Mouse (Mus musculus) monocyte, adult 5-6 weeks (primary cell): ENCODE data around the gene Bicra. TPM values are rescaled to one million over a fixed set of nuclear protein-coding genes. Genes with fewer than 3 reads are reported as not detected.

Experiments
- ATAC-seq: fragments of 153-309, 156-312 bp; replicated peaks from 2 replicates; pipeline ENCODE4 v1.8.0; 2017; ENCODE audit warnings: mild to moderate bottlenecking; ENCODE audit not compliant: low TSS enrichment, insufficient number of reproducible peaks, severe bottlenecking, poor library complexity, low FRiP score
- total RNA-seq: library from RNA; stranded (forward); fragments of 200-1000, 200-491, 200-594 nt; gene quantifications from 3 replicates; pipeline ENCODE4 v1.2.3, GENCODE M21; 2017

The Bicra gene
- total RNA-seq, 1 experiment from 2014 or later: 2.2 TPM

GRCm38 (mm10) chr7:15991764-15992163 lies 56.0 kb downstream of the Bicra start:
- no peak for ATAC-seq

GRCm38 (mm10) chr7:15987661-15988356 lies 59.9 kb downstream of the Bicra start:
- ATAC-seq: no peak

- ATAC-seq: 0 out of 2 replicates have a peak, but pooled peaks have one; percentile 36
Measured at GRCm38 (mm10) chr7:15982729-15983407, 64.9 kb downstream of the Bicra start.

GRCm38 (mm10) chr7:15981538-15981937 lies 66.2 kb downstream of the Bicra start:
- no peak for ATAC-seq

GRCm38 (mm10) chr7:15980246-15980645 lies 67.5 kb downstream of the Bicra start:
- no peak for ATAC-seq

- ATAC-seq: peak; percentile 56; the same call in 1 of the 2 replicates
Measured at GRCm38 (mm10) chr7:15975904-15976303, 71.8 kb downstream of the Bicra start.

- ATAC-seq: no peak
Measured at GRCm38 (mm10) chr7:15975451-15975850, 72.3 kb downstream of the Bicra start.

GRCm38 (mm10) chr7:15974712-15975111 lies 73.0 kb downstream of the Bicra start:
- peak; percentile 55 for ATAC-seq

- no peak for ATAC-seq
Measured at GRCm38 (mm10) chr7:15972247-15972646, 75.5 kb downstream of the Bicra start.

GRCm38 (mm10) chr7:15969674-15970073 lies 78.0 kb downstream of the Bicra start:
- no peak for ATAC-seq

- ATAC-seq: no peak
Measured at GRCm38 (mm10) chr7:15968322-15968721, 79.4 kb downstream of the Bicra start.

- peak; percentile 42; the same call in 1 of the 2 replicates for ATAC-seq
Measured at GRCm38 (mm10) chr7:15967312-15967711, 80.4 kb downstream of the Bicra start, which contains the start of gene Ehd2. Gene Ehd2 (minus strand): TSS chr7:15967567.

- ATAC-seq: no peak
Measured at GRCm38 (mm10) chr7:15966489-15966888, 81.2 kb downstream of the Bicra start.

- no peak for ATAC-seq
Measured at GRCm38 (mm10) chr7:15963798-15964652, 83.7 kb downstream of the Bicra start.

GRCm38 (mm10) chr7:15962311-15963288 lies 85.1 kb downstream of the Bicra start:
- ATAC-seq: no peak

GRCm38 (mm10) chr7:15961798-15962197 lies 85.9 kb downstream of the Bicra start:
- no peak for ATAC-seq

- no peak for ATAC-seq
Measured at GRCm38 (mm10) chr7:15961239-15961638, 86.5 kb downstream of the Bicra start.

GRCm38 (mm10) chr7:15960691-15961090 lies 87.0 kb downstream of the Bicra start:
- ATAC-seq: no peak
